Mouse (Mus musculus): ENCODE data around the gene Rexo2.
"Not testable (repeated sequence)": the region's sequence is repeated elsewhere in the genome, so short reads cannot be mapped to it uniquely, and the experiment has no call there.

Rexo2 gene

DNA sequence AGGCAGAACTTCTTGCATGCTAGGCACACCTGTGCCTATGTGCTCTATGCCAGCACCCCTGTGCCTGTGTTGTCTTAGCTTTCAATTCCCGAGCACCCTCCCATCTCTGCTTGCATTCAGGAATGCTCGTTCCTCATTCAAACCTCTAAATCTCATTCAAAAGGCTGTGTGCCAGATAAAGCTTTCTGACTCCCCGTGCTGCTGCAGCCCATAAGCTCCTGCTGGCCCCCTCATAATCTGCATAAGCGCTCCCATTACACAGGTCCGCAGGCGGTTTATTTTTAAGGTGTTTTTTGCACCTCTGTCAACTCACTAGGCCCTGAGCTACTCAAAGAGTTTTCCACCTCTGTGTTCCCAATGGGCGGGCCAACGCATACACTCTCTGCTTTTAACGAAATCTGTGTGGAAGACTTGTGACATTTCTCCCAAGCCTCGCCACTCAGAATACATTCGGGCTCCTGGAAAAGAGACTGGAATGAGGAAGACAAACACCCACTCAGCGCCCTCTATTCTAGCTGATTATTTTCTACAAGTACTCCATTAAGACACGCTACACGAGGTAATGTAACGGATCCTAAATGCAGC is 7.9 kb downstream of the Rexo2 start:
- DNase-seq, result no peak

DNA sequence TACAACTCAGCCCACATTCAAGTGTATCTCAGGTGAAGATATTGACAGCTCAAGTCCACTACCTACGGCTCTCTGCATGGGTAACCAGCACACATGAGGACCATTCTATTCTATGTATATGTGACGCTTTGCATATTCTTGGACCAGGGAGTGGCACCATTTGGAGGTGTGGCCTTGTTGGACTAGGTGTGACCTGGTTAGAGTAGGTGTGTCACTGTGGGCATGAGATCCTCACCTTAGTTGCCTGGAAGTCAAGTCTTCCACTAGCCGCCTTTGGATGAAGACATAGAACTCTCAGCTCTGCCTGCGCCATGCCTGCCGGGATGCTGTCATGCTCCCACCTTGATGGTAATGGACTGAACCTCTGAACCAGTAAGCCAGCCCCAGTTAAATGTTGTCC is 13.0 kb downstream of the Rexo2 start:
- not testable (repeated sequence) for DNase-seq

DNA sequence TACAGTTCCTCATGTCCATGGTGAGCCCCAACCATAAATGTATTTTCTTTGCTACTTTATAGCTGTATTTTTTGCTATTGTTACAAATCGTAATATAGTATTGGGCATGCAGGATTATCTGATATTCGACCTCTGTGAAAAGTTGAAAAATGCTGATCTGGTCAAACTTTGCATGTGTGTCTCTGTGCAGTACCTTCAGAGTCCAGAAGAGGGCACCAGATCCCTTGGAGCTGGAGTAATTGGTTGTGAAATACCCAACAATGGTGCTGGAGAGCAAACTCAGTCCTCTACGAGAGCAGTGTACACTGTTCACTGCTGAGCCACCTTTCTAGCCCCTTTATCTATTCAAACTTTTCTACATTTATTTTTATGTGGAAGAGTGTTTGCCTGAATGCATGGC is 13.6 kb downstream of the Rexo2 start:
- DNase-seq, result peak; percentile 21 to 37

DNA sequence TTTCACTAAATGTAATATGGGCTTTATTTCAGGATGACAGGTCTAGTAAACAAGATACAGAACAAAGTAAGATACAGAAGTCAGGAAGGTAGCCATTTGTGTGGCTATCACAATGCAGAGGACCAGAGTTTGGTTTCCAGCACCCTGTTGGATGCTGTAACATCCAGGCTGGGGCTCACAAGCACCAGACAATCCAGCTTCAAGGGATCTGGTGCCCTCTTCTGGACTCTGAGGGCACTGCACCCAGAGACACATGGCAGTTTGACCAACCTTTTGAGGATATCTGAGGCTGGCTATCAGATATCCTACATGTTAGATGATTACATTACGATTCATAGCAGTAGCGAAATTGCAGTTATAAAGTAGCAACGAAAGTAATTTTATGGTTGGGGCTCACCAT is 14.8 kb downstream of the Rexo2 start:
- no peak for DNase-seq

DNA sequence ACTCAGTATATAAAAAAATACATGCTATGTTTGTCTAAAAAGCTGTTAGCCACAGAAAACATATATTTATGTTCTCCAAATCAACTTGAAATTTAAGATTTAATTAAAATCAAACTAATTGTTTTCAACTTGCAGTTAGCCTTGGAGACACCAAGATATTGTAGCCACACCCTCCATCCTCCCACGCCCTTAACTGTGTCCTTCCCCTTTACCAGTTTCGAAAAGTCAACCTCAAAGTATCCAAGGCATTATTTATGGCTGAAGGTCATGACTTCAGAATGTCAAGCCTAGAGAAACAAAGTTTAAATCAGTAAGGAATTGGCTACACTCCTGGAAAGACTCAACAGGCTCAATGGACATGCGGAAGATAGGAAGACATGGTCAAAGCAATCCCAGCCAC is 18.9 kb downstream of the Rexo2 start:
- no peak for DNase-seq

DNA sequence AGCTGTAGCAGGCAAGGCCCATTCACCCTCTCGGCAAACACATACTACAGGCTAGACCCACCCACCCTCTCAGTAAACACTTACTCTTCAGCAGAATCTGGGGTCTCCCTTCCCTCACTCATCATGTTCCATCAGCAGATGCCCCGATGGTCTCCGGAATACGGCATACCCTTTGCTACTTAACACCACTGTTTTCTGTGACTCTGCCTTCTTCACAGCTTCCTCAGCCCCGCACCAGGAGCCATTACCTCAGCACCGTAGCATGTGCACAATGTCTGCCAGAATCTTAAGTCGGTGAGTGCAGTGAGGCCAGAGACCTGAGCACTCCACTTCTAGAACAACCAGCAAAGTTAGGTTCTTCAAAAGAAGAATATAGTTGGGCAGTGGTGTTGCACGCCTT is 19.7 kb downstream of the Rexo2 start:
- DNase-seq, result no peak

DNA sequence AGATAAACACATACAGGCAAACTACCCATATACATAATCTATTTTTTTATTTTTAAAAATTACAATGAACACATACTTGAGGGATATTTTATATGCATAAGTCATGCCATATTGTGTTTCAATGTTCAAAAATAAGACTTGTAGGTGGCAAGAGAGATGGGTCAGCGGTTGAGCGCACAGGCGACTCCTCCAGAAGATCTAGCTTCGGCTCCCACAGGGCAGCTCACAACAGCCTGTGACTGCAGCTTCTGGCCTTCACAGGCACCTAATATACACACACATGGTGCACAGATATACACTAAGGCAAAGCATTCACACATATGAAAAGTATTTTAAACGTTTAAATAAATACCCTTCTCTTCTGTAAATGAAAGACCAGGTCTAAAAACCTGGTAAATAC is 21.0 kb downstream of the Rexo2 start:
- DNase-seq, result no peak

DNA sequence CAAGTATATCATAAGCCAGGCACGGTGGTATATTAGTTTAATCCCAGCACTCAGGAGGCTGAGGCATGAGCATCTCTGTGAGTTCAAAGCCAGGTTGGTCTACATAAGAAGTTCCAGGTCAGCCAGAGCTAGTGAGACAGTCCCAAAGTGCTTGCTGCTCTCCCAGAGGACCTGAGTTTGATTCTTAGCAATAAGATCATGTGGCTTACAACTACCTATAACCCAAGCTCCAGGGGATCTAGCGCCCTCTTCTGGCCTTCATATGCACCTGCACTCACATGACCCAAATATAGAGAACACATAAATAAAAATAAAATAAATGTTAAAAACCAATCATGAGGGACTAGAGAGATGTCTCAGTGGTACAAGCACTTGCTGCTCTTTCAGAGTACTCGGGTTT is 21.5 kb downstream of the Rexo2 start:
- DNase-seq, result no peak

DNA sequence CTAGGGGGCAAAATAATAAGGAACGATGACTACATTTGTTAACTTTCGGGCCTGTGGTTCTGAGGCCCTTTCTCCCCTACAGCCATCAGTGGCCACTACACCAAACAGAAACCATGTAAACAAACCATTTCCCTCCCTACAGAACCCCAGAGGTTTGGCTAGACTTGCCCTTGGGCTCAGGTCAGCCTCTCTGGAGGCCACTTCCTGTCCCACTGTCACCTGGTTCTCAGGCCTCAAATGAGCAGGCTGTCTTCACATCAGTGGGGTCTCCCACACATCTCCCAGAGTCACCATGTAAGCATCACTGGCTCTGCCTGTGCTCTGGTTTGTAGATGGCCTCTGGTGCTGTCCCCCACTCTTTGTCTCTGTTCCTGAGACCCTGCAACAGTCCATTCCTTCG is 24.5 kb downstream of the Rexo2 start:
- DNase-seq, result no peak

DNA sequence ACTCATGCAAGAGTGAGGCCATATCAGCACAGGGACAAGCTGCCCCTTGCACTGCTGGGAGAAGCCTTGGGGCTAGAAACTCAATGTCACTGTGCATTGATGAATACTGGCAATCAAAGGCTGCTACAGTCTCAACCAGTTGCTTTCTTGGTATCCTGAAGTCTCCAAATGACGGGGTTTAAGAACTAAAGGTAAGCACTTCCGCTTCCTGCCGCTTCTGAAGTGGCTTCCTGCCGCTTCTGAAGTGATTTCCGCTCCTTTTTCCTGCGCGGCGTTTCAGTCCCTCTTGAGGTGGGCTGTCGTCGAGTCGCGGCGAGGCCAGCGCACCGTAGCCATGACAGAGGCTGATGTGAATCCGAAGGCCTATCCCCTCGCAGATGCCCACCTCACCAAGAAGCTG is 30.4 kb downstream of the Rexo2 start:
- DNase-seq, result peak in 1 of 2 experiments; percentile 10

DNA sequence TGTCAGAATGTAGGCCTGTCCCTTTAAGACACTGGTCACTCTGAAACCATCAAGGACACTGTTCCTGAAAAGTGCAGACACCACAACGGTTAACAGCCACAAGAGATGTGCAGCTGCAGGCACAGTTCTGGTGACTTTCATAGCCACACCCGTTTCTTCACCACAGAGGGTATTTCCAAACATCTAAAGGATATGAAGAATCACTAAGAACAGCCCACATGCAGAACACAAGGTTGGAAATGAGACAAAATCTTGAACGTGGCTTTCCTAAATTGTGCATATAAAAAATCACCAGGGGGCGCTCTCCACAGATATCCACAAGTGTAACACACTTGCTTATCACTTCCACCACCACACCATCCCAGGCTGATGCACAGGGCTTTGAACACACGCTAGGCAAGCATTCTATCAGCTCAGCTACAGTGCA is 32.6 kb downstream of the Rexo2 start:
- no peak for DNase-seq

DNA sequence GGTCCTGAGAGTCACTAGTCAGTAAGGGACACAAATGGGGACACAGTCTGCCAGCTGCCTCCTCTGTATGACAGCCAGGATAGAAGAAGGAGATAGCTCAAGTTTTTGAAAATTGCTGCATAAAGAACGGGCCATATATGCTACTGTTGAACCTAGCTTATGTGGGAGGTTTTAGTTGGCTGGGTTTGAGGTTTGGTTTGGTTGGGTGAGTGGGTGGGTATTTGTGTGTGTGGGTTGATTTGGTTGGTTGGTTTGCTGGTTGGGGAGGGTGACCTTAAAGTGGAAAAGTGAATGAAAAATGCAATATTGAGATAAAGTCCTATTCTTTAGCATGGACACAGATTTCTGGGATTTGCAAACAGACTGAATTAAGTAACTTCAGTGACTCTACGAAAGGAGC is 35.6 kb downstream of the Rexo2 start:
- DNase-seq, result no peak

DNA sequence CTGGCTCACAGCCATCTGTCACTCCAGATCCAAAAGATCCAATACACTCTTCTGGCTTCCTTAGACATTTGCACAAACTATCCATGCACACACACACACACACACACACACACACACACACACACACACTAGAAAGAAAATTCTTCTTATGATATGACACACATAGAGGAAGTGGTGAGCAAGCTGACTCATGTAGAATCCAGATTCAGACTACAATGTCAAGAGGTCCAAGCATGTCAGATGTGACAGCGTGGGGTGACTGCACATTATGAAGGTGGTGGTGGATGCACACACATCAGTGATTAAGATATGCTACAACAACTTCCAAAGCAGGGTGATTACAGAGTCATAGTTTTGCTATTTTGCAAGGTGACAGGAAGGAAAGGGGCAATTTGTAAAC is 36.5 kb downstream of the Rexo2 start:
- no peak for DNase-seq

DNA sequence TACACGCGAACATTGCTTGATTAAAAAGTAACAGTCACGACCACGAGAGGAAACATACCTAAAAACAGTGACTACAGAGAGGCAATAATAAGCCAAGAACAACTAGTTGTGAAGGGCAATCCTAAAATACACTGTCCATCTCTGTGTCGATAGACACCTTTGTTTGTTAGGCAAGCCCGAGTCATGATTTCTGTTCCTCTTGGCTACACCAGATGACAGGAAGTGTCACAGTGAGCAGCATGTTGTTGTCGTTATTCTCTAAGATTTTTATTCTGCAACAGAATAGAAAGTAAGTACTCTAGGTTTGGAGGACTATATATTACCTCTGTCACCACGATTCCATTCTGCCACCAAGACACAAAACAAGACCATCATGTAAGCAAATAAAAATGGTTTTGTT is 48.0 kb downstream of the Rexo2 start:
- DNase-seq, result no peak

DNA sequence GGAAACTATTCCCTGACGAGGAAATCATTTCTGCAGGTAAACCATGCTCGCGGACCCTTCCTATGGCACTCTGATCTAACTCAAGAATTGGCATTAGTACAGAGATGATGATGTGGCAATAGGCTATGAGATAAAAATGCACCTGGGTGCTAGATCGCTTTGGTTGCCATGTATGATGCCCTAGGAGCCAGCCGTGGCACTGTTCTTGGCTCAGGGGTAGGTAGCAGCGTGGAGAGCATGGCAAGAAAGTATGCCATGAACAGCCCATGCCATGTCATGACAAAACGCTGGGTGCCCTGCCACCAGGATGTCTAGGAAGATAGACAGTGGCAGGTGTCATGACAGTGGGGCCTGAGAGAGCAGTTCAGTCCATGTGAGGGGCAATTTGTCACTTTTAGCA is 53.2 kb downstream of the Rexo2 start:
- DNase-seq, result no peak

DNA sequence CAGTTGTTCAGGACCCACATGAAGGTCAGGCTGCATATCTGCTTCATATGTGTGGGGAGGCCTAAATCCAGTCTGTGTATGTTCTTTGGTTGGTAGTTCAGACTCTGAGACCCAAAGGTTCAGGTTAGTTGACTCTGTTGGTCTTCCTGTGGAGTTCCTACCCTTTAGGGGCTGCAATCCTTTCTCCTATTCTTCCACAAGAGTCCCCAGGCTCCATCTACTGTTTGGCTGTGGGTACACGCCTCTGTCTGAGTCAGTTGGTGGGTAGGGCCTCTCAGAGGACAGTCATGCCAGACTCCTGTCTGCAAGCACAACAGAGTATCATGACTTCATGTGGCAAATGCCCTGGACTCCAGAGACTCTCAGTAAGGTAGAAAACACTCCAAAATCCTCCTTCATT is 57.2 kb downstream of the Rexo2 start:
- no peak for DNase-seq

DNA sequence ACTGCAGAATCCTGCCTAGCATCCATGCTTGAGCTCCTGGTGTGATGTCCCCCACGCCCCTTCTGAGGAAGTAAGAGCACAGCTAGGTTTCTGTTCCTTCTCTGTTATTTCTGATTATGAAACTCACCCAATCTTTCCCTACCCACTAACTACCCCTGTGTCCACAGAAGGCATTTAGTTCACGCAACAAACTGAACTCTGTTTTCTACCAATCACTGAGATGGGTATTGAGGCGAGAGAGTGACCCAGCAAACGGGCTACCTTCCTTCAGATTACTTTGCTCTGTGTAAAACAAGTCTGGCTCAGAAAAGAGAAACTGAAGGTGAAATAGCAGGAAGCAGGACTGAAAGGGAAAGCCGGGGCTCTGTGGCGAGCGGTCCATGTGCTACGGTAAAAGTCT is 58.0 kb downstream of the Rexo2 start:
- DNase-seq, result no peak

DNA sequence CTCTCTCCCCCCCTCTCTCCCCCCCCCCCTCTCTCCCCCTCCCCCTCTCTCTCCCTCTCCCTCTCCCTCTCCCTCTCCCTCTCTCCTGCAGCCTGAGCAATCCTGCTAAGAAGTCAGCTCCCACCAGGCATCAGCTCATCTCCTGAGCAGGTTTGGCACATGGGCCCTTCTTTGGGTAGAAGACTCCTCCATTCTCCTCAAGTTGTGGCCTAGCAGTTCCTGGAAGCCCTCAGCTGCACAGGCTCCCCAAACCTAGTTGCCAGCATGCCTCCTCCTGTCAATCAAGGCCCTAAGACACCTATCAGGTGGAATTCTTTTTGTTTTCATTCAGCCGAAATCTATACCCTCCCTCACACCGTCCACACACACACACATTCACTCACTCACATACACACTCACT is 58.9 kb downstream of the Rexo2 start:
- DNase-seq, result no peak

DNA sequence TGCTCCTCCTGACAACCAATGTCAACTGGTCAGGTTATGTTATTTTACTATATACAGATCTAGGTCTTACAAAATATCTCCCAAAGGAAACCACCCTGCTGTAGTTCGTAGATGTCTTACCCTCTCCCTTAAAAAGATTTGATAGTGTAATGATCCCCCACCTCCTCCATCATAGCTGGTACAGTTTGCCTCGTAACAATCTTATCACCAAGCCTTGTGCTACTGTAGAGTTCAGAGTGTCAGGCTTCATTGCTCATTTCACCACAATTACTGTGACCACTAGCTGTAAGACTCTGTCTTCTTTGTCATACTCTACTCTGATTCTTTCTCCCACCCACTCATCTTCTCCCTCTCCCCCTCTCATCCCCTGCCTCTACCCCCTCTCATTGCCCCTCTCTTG is 59.4 kb downstream of the Rexo2 start:
- no peak for DNase-seq

DNA sequence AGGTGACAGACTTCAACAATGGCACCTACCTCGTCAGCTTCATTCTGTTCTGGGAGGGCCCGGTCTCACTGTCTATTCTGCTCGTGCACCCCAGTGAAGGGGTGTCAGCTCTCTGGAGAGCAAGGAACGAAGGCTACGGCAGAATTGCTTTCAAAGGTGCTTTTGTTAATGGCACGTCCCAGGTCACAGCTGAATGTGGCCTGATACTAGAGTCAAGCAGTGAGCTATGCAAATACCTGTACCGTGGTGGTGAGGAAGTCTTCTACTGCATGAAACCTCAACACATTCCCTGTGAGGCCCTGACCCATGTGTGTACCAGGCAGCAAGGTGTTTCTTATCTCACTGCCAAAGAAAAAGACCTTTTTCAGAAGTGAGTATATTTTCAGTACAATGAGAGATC is 60.0 kb downstream of the Rexo2 start:
- no peak for DNase-seq

DNA sequence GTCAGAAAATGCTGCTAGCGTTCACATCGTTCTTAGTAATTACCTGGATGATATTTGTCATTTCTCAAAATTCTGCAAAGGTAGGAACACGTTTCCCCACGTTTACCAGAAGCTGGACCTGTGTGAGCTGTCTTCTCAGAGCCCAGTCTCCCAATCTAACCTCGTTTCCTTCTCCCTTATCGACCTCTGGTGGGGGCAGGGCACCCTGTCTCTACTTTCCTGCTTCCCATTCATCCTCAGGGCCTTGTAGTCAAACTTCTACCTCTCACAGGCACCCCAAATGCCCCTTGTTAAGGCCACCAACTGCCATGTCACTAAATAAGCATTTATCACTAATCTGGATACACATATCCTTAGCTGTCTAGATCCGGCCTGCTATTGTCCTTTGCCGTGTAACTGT is 61.6 kb downstream of the Rexo2 start:
- DNase-seq, result no peak
